In genomic region chr2:76406151-76406936, GRCm38 (mm10) we compare ENCODE assay signal across 8 mouse cellular contexts. TPM values are rescaled to one million over a fixed set of nuclear protein-coding genes. Genes with fewer than 3 reads are reported as not detected.
DNase-seq lines count a peak whose midpoint lies in the region; ATAC-seq and TF ChIP-seq lines count a peak whose summit lies in the region.

Gene Osbpl6, plus strand, starts transcription at chr2:76406508.

- peak within 1 kb of the TSS; percentile 29 for H3K4me3 ChIP-seq in C2C12 (ENCODE audit: insufficient read depth, poor library complexity, severe bottlenecking)
- peak within 1 kb of the TSS; percentile 62 for H3K4me3 ChIP-seq in bone marrow macrophage, adult 2 months (ENCODE audit: insufficient read depth, low read length)
- peak within 1 kb of the TSS; percentile 92 for H3K4me3 ChIP-seq in forebrain, embryonic 10.5 days
- peak within 1 kb of the TSS; percentile 81 for H3K4me3 ChIP-seq in heart, embryonic 12.5 days
- peak within 1 kb of the TSS; percentile 76 for H3K4me3 ChIP-seq in kidney, embryonic 16.5 days (ENCODE audit: low read length)
- peak within 1 kb of the TSS; percentile 87 for H3K4me3 ChIP-seq in liver, adult 2 months (ENCODE audit: insufficient read depth, low read depth, low read length)
- H3K4me3 ChIP-seq in myocyte = peak within 1 kb of the TSS; percentile 36

- peak; percentile 92 for ATAC-seq in heart, embryonic 12.5 days (ENCODE audit: insufficient number of reproducible peaks, low FRiP score)
- peak; percentile 95 for ATAC-seq in kidney, embryonic 16.5 days (ENCODE audit: low FRiP score, low TSS enrichment)

- H3K9ac ChIP-seq in heart, embryonic 12.5 days = peak within 1 kb of the TSS; percentile 76
- H3K9ac ChIP-seq in kidney, embryonic 16.5 days (replicated peaks; ENCODE audit: low read length) = peak within 1 kb of the TSS; percentile 79
- peak within 1 kb of the TSS; percentile 74 for H3K9ac ChIP-seq in liver, adult 2 months (ENCODE audit: low read depth, low read length)

- WGBS in forebrain, embryonic 10.5 days = under 1% methylated on average over 86 of the region's 89 CpGs
- WGBS in heart, embryonic 12.5 days = under 1% methylated on average over 76 of the region's 89 CpGs
- WGBS in kidney, embryonic 16.5 days = under 1% methylated on average over 88 of the region's 89 CpGs
- 1% methylated on average over 81 of the region's 89 CpGs for WGBS in liver, adult 2 months

- TF ChIP-seq CTCF in C2C12 (IDR thresholded peaks at IDR 0.05; ENCODE audit: control insufficient read depth, insufficient read depth, insufficient read length) = peak; percentile 28
- no peak for TF ChIP-seq CTCF in bone marrow macrophage, adult 2 months (IDR thresholded peaks at IDR 0.05; ENCODE audit: low read depth, low read length)
- TF ChIP-seq CTCF in liver, adult 2 months (IDR thresholded peaks at IDR 0.05; ENCODE audit: low read depth, low read length) = no peak

- H3K4me2 ChIP-seq in heart, embryonic 12.5 days = peak within 1 kb of the TSS; percentile 93
- H3K4me2 ChIP-seq in kidney, embryonic 16.5 days (replicated peaks; ENCODE audit: low read depth, low read length) = peak within 1 kb of the TSS; percentile 74
- H3K4me2 ChIP-seq in myocyte (ENCODE audit: low read depth) = peak within 1 kb of the TSS; percentile 81

- H3K27me3 ChIP-seq in C2C12 (ENCODE audit: control insufficient read depth, insufficient read depth, insufficient read length) (no peaks in the 10 kb centered on the region), myocyte (ENCODE audit: control insufficient read depth, insufficient read depth, insufficient read length) (peaks cover 7% of the 10 kb centered on the region)
- H3K27me3 ChIP-seq in forebrain, embryonic 10.5 days (ENCODE audit: poor library complexity, severe bottlenecking) = peaks cover 74% of the 10 kb centered on the region
- H3K27me3 ChIP-seq in heart, embryonic 12.5 days (replicated peaks) = peaks cover 14% of the 10 kb centered on the region
- peaks cover 15% of the 10 kb centered on the region for H3K27me3 ChIP-seq in kidney, embryonic 16.5 days (ENCODE audit: insufficient read depth, low read length)
- H3K27me3 ChIP-seq in liver, adult 2 months (ENCODE audit: control insufficient read depth, insufficient read depth, low read length) = peaks cover 14% of the 10 kb centered on the region

- TF ChIP-seq POLR2A in bone marrow macrophage, adult 2 months (IDR thresholded peaks at IDR 0.05; ENCODE audit: borderline replicate concordance, low read depth, low read length) = no peak
- TF ChIP-seq POLR2A in liver, adult 2 months (IDR thresholded peaks at IDR 0.05; ENCODE audit: extremely low read depth, insufficient read depth, low read length) = no peak
- peak; percentile 90 for TF ChIP-seq POLR2A in myocyte (IDR thresholded peaks at IDR 0.05; ENCODE audit: insufficient read length, low read depth)

- peak; percentile 70 for DNase-seq in forebrain, embryonic 10.5 days (ENCODE audit: extremely low spot score, low spot score)
- no peak for DNase-seq in liver, adult 2 months (ENCODE audit: extremely low read depth, low read depth, low spot score)
- DNase-seq in testis, postnatal 10 days (ENCODE audit: low spot score) = peak; percentile 75

- no peaks in the 10 kb centered on the region for H3K9me3 ChIP-seq in forebrain, embryonic 10.5 days
- no peaks in the 10 kb centered on the region for H3K9me3 ChIP-seq in heart, embryonic 12.5 days (replicated peaks)
- H3K9me3 ChIP-seq in kidney, embryonic 16.5 days (ENCODE audit: low read length) = no peaks in the 10 kb centered on the region

- no peaks in the 10 kb centered on the region for H3K79me3 ChIP-seq in C2C12 (ENCODE audit: low read depth)

- peak within 1 kb of the TSS; percentile 93 for H3ac ChIP-seq in C2C12 (ENCODE audit: control insufficient read depth, insufficient read length, low read depth)
- H3ac ChIP-seq in myocyte (ENCODE audit: control insufficient read depth, insufficient read length) = peak within 1 kb of the TSS; percentile 58

- no peak within 1 kb of the TSS for H3K27ac ChIP-seq in bone marrow macrophage, adult 2 months (ENCODE audit: insufficient read depth, low read depth, low read length)
- peak within 1 kb of the TSS; percentile 87 for H3K27ac ChIP-seq in forebrain, embryonic 10.5 days
- H3K27ac ChIP-seq in heart, embryonic 12.5 days (ENCODE audit: poor library complexity, severe bottlenecking) = 0 out of 2 replicates have a peak within 1 kb of the TSS, but pooled peaks have one; percentile 2
- peak within 1 kb of the TSS; percentile 70 for H3K27ac ChIP-seq in kidney, embryonic 16.5 days (ENCODE audit: low read length)
- H3K27ac ChIP-seq in liver, adult 2 months (replicated peaks; ENCODE audit: insufficient read depth, low read depth, low read length) = no peak within 1 kb of the TSS

- H3K79me2 ChIP-seq in C2C12 (ENCODE audit: control insufficient read depth, insufficient read depth) (no peaks in the 10 kb centered on the region), myocyte (ENCODE audit: control insufficient read depth, insufficient read depth) (no peaks in the 10 kb centered on the region)
- H3K79me2 ChIP-seq in liver, adult 2 months (ENCODE audit: control insufficient read depth, insufficient read depth, low read length) = no peaks in the 10 kb centered on the region

- H3K36me3 ChIP-seq in C2C12 (ENCODE audit: control insufficient read depth, insufficient read depth) (no peaks in the 10 kb centered on the region), myocyte (ENCODE audit: control insufficient read depth, insufficient read depth) (no peaks in the 10 kb centered on the region)
- no peaks in the 10 kb centered on the region for H3K36me3 ChIP-seq in forebrain, embryonic 10.5 days (replicated peaks)
- no peaks in the 10 kb centered on the region for H3K36me3 ChIP-seq in heart, embryonic 12.5 days
- no peaks in the 10 kb centered on the region for H3K36me3 ChIP-seq in kidney, embryonic 16.5 days (ENCODE audit: insufficient read depth, low read length)
- H3K36me3 ChIP-seq in liver, adult 2 months (ENCODE audit: control insufficient read depth, insufficient read depth, low read length) = no peaks in the 10 kb centered on the region

- no peaks in the 10 kb centered on the region for H3K4me1 ChIP-seq in bone marrow macrophage, adult 2 months (ENCODE audit: control insufficient read depth, insufficient read depth, low read length)
- peaks cover 23% of the 10 kb centered on the region for H3K4me1 ChIP-seq in forebrain, embryonic 10.5 days
- H3K4me1 ChIP-seq in heart, embryonic 12.5 days (replicated peaks) = peaks cover 4% of the 10 kb centered on the region; the same call in 1 of the 2 replicates
- peaks cover 12% of the 10 kb centered on the region for H3K4me1 ChIP-seq in kidney, embryonic 16.5 days (ENCODE audit: insufficient read depth, low read length)
- peaks cover 8% of the 10 kb centered on the region for H3K4me1 ChIP-seq in liver, adult 2 months (ENCODE audit: control insufficient read depth, insufficient read depth, low read length)

TF ChIP-seq in C2C12, 6 proteins besides CTCF, POLR2A, EP300 and RAD21:
- no peak for TF ChIP-seq USF1 (IDR thresholded peaks at IDR 0.05; ENCODE audit: low read depth)
- TF ChIP-seq FOSL1 (IDR thresholded peaks at IDR 0.05; ENCODE audit: insufficient read depth, low read length, poor library complexity, severe bottlenecking) = no peak
- no peak for TF ChIP-seq MAX (IDR thresholded peaks at IDR 0.05)
- TF ChIP-seq MYOD1 (IDR thresholded peaks at IDR 0.05; ENCODE audit: control insufficient read depth, insufficient read length, low read depth) = no peak
- no peak for TF ChIP-seq MYOG (IDR thresholded peaks at IDR 0.05; ENCODE audit: control insufficient read depth, extremely low read depth, insufficient read length)
- TF ChIP-seq CEBPB (IDR thresholded peaks at IDR 0.05; ENCODE audit: low read depth) = no peak

TF ChIP-seq in myocyte, 11 proteins besides CTCF, POLR2A, EP300 and RAD21:
- no peak for TF ChIP-seq MAX (IDR thresholded peaks at IDR 0.05; ENCODE audit: low read depth)
- TF ChIP-seq MYOD1 (IDR thresholded peaks at IDR 0.05; ENCODE audit: control insufficient read depth in 1 of 3, insufficient read length in 2 of 3, low read depth in 2 of 3) = peak in 2 of 3 experiments; percentile 9 to 37
- peak; percentile 75 for TF ChIP-seq POLR2AphosphoS2 (IDR thresholded peaks at IDR 0.05; ENCODE audit: insufficient read length, low read depth)
- TF ChIP-seq CEBPB (IDR thresholded peaks at IDR 0.05; ENCODE audit: insufficient read depth, poor library complexity, severe bottlenecking) = no peak
- no peak for TF ChIP-seq REST (IDR thresholded peaks at IDR 0.05; ENCODE audit: insufficient read depth, insufficient read length)
- TF ChIP-seq MYOG (IDR thresholded peaks at IDR 0.05; ENCODE audit: control insufficient read depth in 1 of 3, insufficient read depth in 1 of 3, insufficient read length in 2 of 3, low read depth in 2 of 3) = no peak
- TF ChIP-seq TCF3 (IDR thresholded peaks at IDR 0.05; ENCODE audit: insufficient read length, low read depth) = no peak
- TF ChIP-seq SRF (IDR thresholded peaks at IDR 0.05; ENCODE audit: control insufficient read depth, insufficient read length, low read depth) = no peak
TF ChIP-seq in myocyte: peak in this region for 2.

RNA-seq across cellular contexts. Expression of gene Osbpl6, which starts in this region (rescaled TPM):
- polyA plus RNA-seq in C2C12 (2012; fragmentation: generic; extraction: Trizol) (3.0 TPM), myocyte (2012; fragmentation: generic; extraction: Trizol) (1.7 TPM)
- polyA plus RNA-seq in bone marrow macrophage, adult 2 months (2012; ENCODE audit: insufficient read depth, insufficient read length, missing spikeins) = not detected in 2 replicates
- polyA plus RNA-seq in forebrain, embryonic 10.5 days (2016; fragmentation: Nextera tagmentation; extraction: Ambion mirVana) = 10.4 and 11.5 TPM in 2 replicates
- 6.8 and 7.2 TPM in 2 replicates for polyA plus RNA-seq in heart, embryonic 12.5 days (2016; fragmentation: Nextera tagmentation; extraction: Ambion mirVana)
- 17.8 and 18.4 TPM in 2 replicates for polyA plus RNA-seq in kidney, embryonic 16.5 days (2015; fragmentation: Nextera tagmentation; extraction: Ambion mirVana)
- 0.09 and 0.27 TPM in 2 replicates for total RNA-seq in liver, adult 2 months (2014; rRNA removed)
- 0.12 and 0.44 TPM in 2 replicates for polyA plus RNA-seq in liver, adult 2 months (2012; rRNA removed)

Comparison
In these comparisons a context has a peak if more than half of its experiments do, and no peak if none do; other contexts are left out.
1. H3K4me3 ChIP-seq: peak in every context shown above with its lines; median percentile 92 in forebrain, embryonic 10.5 days; 87 in liver, adult 2 months; 81 in heart, embryonic 12.5 days; 76 in kidney, embryonic 16.5 days; 62 in bone marrow macrophage, adult 2 months; 36 in myocyte; 29 in C2C12.
2. H3K27ac ChIP-seq: peak in forebrain, embryonic 10.5 days (single experiment), heart, embryonic 12.5 days (single experiment) and kidney, embryonic 16.5 days (single experiment); none in bone marrow macrophage, adult 2 months (single experiment) and liver, adult 2 months (single experiment).
3. Peak in every context shown above with its lines, with median percentiles within 50 percentile points of each other: H3K4me2 ChIP-seq and H3K9ac ChIP-seq.